Mouse (Mus musculus) embryonic fibroblast, embryonic 13.5 days (primary cell): ENCODE results near the gene Gm32742.

ENCODE experiments used
- CTCF ChIP-seq: IDR thresholded peaks from 2 replicates; pipeline ENCODE4 v1.5.1; 2011; ENCODE audit warnings: mild to moderate bottlenecking, control low read depth, low read length, moderate library complexity, borderline replicate concordance; ENCODE audit not compliant: insufficient read depth
- POLR2A ChIP-seq: IDR thresholded peaks from 2 replicates; pipeline ENCODE4 v1.6.1; 2011; ENCODE audit warnings: low read depth, mild to moderate bottlenecking, control low read depth, low read length, moderate library complexity

DNA sequence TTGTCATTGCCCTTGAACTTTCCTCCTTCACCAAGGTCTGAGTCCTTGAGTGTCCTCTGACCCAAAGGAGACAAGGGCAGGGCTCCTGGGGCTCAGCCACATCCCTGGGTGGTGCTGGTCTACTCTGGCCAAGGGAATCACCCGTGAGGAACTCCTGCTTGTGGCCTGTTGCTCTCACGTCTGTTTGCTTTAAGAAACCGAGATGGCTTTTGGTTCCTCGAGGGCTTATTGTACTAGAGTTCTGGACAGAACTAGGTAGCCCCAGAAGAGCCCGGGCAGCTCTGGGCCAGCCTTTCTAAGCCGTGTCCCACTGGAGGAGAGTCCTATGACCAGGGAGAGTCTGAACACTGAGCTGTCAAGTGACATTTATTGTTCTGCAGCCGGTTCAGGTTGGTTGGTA lies 3.8 kb upstream of the Gm32742 start:
- TF ChIP-seq CTCF (no peak), POLR2A (no peak)
